Mouse (Mus musculus) lung, postnatal 0 days (tissue): ENCODE data around the gene Bclaf1. TPM values are rescaled to one million over a fixed set of nuclear protein-coding genes. Genes with fewer than 3 reads are reported as not detected.
A peak's percentile ranks its signal among the peaks of the same experiment; 100 is the strongest.

ENCODE experiments used
- ATAC-seq: fragments of 200-750 bp; cut with Nextera tagmentation; 2 replicates; pipeline ENCODE4 v1.8.0; 2017; ENCODE audit warnings: moderate library complexity
- DNase-seq: peaks from one replicate; pipeline ENCODE4 v3.0.0-alpha.2; 2016; ENCODE audit warnings: low spot score
- H3K27ac ChIP-seq: fragments of 300-500 bp; sonication (generic); 2 replicates; pipeline ENCODE4 v1.5.1; 2014; ENCODE audit warnings: antibody characterized with exemption, mild to moderate bottlenecking, low read length, mixed read lengths
- H3K27me3 ChIP-seq: fragments of 300-500 bp; sonication (generic); replicated peaks from 2 replicates; pipeline ENCODE4 v1.6.1; 2014; ENCODE audit warnings: low read length, mixed read lengths; ENCODE audit not compliant: insufficient read depth
- H3K36me3 ChIP-seq: fragments of 300-500 bp; sonication (generic); 2 replicates; pipeline ENCODE4 v1.6.1; 2014; ENCODE audit warnings: low read length, mixed read lengths; ENCODE audit not compliant: insufficient read depth
- H3K4me1 ChIP-seq: fragments of 300-500 bp; sonication (generic); 2 replicates; pipeline ENCODE4 v1.6.1; 2014; ENCODE audit warnings: antibody characterized with exemption, low read depth, low read length, mixed read lengths; ENCODE audit not compliant: insufficient read depth
- H3K4me2 ChIP-seq: fragments of 300-500 bp; sonication (generic); replicated peaks from 2 replicates; pipeline ENCODE4 v1.6.1; 2014; ENCODE audit warnings: low read depth, mild to moderate bottlenecking, low read length, moderate library complexity, mixed read lengths
- H3K4me3 ChIP-seq: fragments of 300-500 bp; sonication (generic); 2 replicates; pipeline ENCODE4 v1.5.1; 2014; ENCODE audit warnings: low read depth, low read length
- H3K9ac ChIP-seq: fragments of 300-500 bp; sonication (generic); replicated peaks from 2 replicates; pipeline ENCODE4 v1.6.1; 2014; ENCODE audit warnings: low read depth, mild to moderate bottlenecking
- H3K9me3 ChIP-seq: fragments of 300-500 bp; sonication (generic); 2 replicates; pipeline ENCODE4 v1.6.1; 2016; ENCODE audit warnings: low read length, mixed read lengths
- CTCF ChIP-seq: IDR thresholded peaks from 2 replicates; pipeline ENCODE4 v1.5.1; 2016; ENCODE audit warnings: antibody characterized with exemption, mild to moderate bottlenecking
- EP300 ChIP-seq: IDR thresholded peaks from 2 replicates; pipeline ENCODE4 v1.6.1; 2016; ENCODE audit warnings: antibody characterized with exemption, mild to moderate bottlenecking, control low read depth
- WGBS: fragments of 180-500 bp; shearing (Covaris S2); extraction: QIAGEN DNeasy Blood & Tissue Kit; methylation state at CpG from one replicate; pipeline ENCODE4 v1.1.7; 2014; 5-methylcytosine and 5-hydroxymethylcytosine counted together
- polyA plus RNA-seq: library from polyadenylated mRNA; unstranded; fragments of >200 nt; fragmentation: Nextera tagmentation; extraction: Ambion mirVana; gene quantifications from 2 replicates; pipeline ENCODE4 v1.2.1, GENCODE M21; 2015

Gene Bclaf1
- polyA plus RNA-seq, 1 experiment from 2014 or later: 54.2 TPM

- no peak overlapping the region for H3K4me2 ChIP-seq
- peaks cover 13% of the 10 kb centered on the region; the same call in 1 of the 2 replicates for H3K36me3 ChIP-seq
- H3K27me3 ChIP-seq: no peaks in the 10 kb centered on the region
- WGBS: 48% methylated on average over 1 of the region's 1 CpGs
- peaks cover 4% of the 10 kb centered on the region; the same call in 1 of the 2 replicates for H3K4me1 ChIP-seq
- H3K9me3 ChIP-seq: no peaks in the 10 kb centered on the region
- TF ChIP-seq EP300: no peak
- no peak for TF ChIP-seq CTCF
- DNase-seq (peak; percentile 29), ATAC-seq (no peak)
- H3K4me3 ChIP-seq: no peak overlapping the region
- no peak overlapping the region for H3K9ac ChIP-seq
- H3K27ac ChIP-seq: no peak overlapping the region
Observed at GRCm38 (mm10) chr10:20345736-20346135, 33.5 kb downstream of the Bclaf1 start.

- peak; percentile 98 for ATAC-seq
- Histone ChIP-seq H3K9ac (no peak within 1 kb of the TSS), H3K4me1 (peaks cover 4% of the 10 kb centered on the region; the same call in 1 of the 2 replicates), H3K4me3 (peak within 1 kb of the TSS; percentile 55), H3K36me3 (0 out of 2 replicates have a peak, but pooled peaks cover 7% of the 10 kb centered on the region), H3K27ac (no peak within 1 kb of the TSS), H3K4me2 (peak within 1 kb of the TSS; percentile 90), H3K27me3 (no peaks in the 10 kb centered on the region), H3K9me3 (no peaks in the 10 kb centered on the region)
- peak; percentile 96 for DNase-seq
- TF ChIP-seq EP300 (no peak), CTCF (no peak)
- WGBS: under 1% methylated on average over 58 of the region's 58 CpGs
Observed at GRCm38 (mm10) chr10:20347285-20348214, 35.3 kb downstream of the Bclaf1 start, which contains the start of gene Mtfr2. TSS of gene Mtfr2 (plus strand) at chr10:20347770.

GRCm38 (mm10) chr10:20348894-20349293 lies 36.6 kb downstream of the Bclaf1 start:
- no peak overlapping the region for H3K4me3 ChIP-seq
- peaks cover 4% of the 10 kb centered on the region; the same call in 1 of the 2 replicates for H3K4me1 ChIP-seq
- 0 out of 2 replicates have a peak, but pooled peaks cover 4% of the 10 kb centered on the region for H3K36me3 ChIP-seq
- DNase-seq (peak; percentile 29), ATAC-seq (no peak)
- H3K4me2 ChIP-seq: no peak overlapping the region
- H3K27me3 ChIP-seq: no peaks in the 10 kb centered on the region
- 75% methylated on average over 2 of the region's 2 CpGs for WGBS
- H3K9me3 ChIP-seq: no peaks in the 10 kb centered on the region
- no peak overlapping the region for H3K27ac ChIP-seq
- no peak for TF ChIP-seq EP300
- TF ChIP-seq CTCF: no peak
- H3K9ac ChIP-seq: no peak overlapping the region

DNA sequence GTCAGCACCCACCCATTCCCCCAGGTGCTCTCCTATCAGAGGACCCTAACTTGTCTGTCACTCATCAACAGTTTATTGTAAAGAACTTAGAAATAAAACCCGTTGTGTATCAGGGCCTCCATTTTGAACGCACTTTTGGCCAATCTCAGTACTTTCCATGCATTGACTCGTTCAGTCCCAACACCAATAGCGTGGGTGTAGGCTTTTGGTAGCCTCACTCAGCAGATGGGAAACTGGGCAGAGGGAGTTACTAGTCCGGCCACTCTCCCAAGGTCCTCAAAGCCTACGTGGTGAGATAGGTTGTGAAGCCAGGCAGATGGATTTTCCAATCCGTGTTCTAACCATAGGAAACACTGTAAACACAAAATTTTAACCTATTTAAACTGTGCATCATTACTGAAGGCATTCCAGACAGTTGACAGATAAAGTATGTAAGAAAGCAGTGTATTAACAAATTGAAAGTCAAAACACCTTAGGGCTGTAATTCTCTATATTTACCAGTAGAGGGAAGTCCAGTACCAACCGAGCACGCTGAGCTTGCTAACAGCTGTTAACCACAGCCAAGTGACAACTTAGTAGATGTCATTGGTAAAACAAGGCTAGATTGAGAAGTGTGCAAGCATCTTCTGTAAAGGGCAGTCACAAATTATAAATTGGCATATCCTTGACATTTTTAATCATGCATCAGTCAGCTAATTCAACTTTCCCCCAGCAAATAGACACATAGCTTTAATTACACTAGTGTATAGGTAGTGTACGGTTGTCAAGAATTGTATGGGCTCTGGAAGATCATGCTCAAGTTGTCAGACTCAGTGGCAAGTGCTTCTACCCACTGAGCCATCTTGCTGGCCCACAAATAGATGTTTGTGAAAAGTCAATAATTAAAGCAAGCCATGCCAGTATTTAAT lies 49.5 kb downstream of the Bclaf1 start:
- H3K27ac ChIP-seq: no peak overlapping the region
- no peaks in the 10 kb centered on the region for H3K36me3 ChIP-seq
- H3K4me2 ChIP-seq: no peak overlapping the region
- peak; percentile 81 for DNase-seq
- H3K9ac ChIP-seq: no peak overlapping the region
- H3K27me3 ChIP-seq: no peaks in the 10 kb centered on the region
- no peak overlapping the region for H3K4me3 ChIP-seq
- peak; percentile 92 for TF ChIP-seq CTCF
- no peak for TF ChIP-seq EP300
- WGBS: 57% methylated on average over 10 of the region's 10 CpGs
- H3K9me3 ChIP-seq: no peaks in the 10 kb centered on the region
- peak; percentile 58 for ATAC-seq
- H3K4me1 ChIP-seq: no peaks in the 10 kb centered on the region

- ATAC-seq (no peak), DNase-seq (no peak)
- 59% methylated on average over 4 of the region's 4 CpGs for WGBS
- Histone ChIP-seq H3K4me2 (no peak overlapping the region), H3K9ac (no peak overlapping the region), H3K9me3 (no peaks in the 10 kb centered on the region), H3K4me1 (no peaks in the 10 kb centered on the region), H3K27ac (no peak overlapping the region), H3K36me3 (no peaks in the 10 kb centered on the region), H3K27me3 (no peaks in the 10 kb centered on the region), H3K4me3 (no peak overlapping the region)
- no peak for TF ChIP-seq EP300
- no peak for TF ChIP-seq CTCF
Observed at GRCm38 (mm10) chr10:20362450-20363118, 50.3 kb downstream of the Bclaf1 start.
